9 mouse cellular contexts compared by ENCODE assay signal in the genomic region with DNA sequence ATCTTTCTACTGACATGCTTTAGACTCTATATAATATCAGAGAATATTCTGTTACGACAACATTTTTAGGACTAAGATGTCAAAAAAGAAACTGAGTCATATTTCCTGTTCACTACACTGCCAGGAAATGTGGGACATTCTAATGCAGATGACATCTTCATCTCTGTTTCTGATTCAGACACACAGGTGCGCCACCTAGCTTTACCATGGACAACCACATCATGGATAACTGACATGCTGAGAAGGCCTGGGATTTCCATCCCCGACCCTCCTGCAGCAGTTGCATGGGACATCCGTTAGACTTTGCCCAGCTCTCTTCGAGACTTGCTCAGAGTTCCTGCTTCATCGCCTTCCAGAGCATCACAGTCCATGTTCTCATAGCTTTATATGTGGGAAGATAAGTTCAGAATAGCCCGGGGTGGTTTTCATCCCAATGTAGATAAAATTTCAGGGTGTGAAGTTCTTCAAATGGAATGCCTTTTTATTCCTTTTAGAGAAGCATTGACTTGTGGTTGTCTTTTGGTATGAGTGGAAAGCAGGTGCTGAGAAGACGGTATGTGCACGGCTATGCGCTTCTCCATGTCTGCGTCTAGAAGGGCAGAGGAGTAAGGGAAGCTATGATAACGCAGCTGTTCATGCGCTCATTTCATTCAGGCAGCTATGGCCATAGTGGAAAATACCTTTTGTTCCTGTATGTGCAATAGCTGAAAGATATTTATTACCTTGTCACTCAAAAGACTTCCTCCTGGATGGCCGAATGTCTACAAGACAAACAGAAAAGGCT.
DNase-seq lines count a peak whose midpoint lies in the region.
"Had no signal": no experiment of that assay in that cellular context is flagged by ENCODE, and none has a peak within 500 bp of the region (broad histone marks: within the 10 kb centered on the region; RNA-seq: fewer than 3 reads in every experiment).

No protein-coding gene starts in this region.

- peak; percentile 25 to 28 for DNase-seq in cerebellum, adult 18-20 months
- no peak for DNase-seq in cerebellum, postnatal 4 days (ENCODE audit: low spot score in 2 of 2)
- peak; percentile 15 for DNase-seq in kidney, adult 18-20 months
- no peak for DNase-seq in kidney, adult 11 months
- DNase-seq in thymus, postnatal 14 days = peak; percentile 3
- no peak for DNase-seq in thymus, postnatal 36 days
- no peak for DNase-seq in testis, postnatal 10 days (ENCODE audit: low spot score)
- DNase-seq in Muller cell, postnatal 12 days (ENCODE audit: inconsistent ontology term) = no peak
- DNase-seq: B cell, adult 2 months had no signal

Comparison
In these comparisons a context has a peak if more than half of its experiments do, and no peak if none do; other contexts are left out.
1. DNase-seq: peak in cerebellum, adult 18-20 months (2 of 2), kidney, adult 18-20 months (single experiment) and thymus, postnatal 14 days (single experiment); none in cerebellum, postnatal 4 days (0 of 2), kidney, adult 11 months (single experiment), thymus, postnatal 36 days (0 of 2), testis, postnatal 10 days (single experiment) and Muller cell, postnatal 12 days (single experiment).